Mouse (Mus musculus): Measurements from ENCODE around the gene Wipf2.

DNA sequence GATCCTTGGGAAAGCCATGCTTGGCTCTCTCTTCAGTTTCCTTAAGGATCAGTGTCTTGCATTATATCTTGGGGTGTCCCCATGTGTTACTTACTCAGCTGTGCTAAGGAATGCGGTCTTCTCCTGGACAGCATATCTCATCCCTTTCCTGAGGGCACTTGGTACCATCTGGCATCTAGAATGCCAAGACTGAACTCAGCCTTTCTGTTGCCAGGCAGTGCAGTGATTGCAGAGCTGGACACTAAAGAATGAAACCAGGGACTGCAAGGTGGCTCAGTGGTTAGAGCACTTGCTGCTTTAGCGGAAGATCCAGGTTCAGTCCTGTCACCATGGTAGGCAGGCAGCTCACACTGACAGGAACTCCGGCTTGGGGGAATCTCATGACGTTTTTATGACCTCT lies 33.6 kb upstream of the Wipf2 start:
- TF ChIP-seq GATA1 (IDR thresholded peaks at IDR 0.05; ENCODE audit: low read length) (no peak), TAL1 (IDR thresholded peaks at IDR 0.05; ENCODE audit: low read length) (no peak)
